Mouse (Mus musculus): ENCODE data around the gene Slc8a1.

The Slc8a1 gene

DNA sequence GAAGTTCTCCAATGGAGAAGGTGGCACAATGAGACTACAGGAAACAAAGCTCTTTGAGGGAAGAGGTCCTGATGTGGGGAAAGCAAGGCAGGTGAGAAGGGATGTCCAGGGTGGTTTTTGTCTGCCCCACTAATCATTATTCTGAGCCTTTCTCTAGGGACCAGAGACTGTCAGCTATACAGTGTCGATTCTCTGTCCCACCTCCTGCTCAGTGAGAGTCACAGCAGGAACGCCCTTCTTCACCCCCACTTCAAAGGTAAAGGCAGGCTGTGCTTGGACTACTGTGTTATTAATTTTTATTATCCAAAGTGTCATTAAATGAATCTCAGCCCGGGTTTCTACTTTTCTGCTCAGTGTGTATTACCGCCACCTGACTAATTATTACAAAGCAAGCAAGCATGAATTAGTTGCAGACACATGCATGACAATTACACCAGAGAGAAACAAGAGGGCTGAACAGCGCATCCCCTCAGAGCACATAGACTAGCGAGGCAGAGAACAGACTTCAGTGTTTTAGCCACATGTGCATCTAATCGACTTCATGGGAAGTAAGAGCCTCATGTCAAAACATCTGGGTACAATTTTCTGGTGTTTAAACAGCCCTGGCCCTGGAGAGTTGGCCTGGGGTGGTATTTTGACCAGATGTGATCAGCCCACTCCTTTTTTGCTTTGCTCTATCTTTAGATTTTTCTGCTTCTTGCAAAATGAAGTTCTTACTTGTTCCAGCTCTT lies 402.0 kb downstream of the Slc8a1 start:
- DNase-seq (ENCODE audit: low spot score), result no peak

DNA sequence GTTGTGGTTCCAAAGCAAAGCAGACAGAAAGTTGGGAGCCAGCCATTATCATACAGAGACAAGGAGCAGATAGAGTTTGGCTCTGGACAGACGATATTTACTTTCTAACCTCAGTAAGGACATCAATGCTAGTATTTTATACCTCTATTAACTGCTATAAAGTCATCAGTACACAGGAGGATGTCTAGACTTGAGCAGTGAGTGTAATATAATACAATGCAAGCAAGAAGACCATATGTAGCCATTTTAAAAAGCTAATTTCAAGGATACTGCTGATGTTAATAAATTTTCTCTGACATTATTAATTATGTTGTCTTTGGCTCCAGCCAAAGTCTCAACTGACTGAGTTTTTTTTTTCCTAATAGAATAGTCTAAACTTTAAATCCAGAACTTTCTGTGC lies 402.7 kb downstream of the Slc8a1 start:
- DNase-seq (ENCODE audit: low spot score), result no peak

Measured in lung, postnatal 25 days (tissue).